Mouse (Mus musculus): ENCODE data around the gene Runx3. TPM values are rescaled to one million over a fixed set of nuclear protein-coding genes. Genes with fewer than 3 reads are reported as not detected.

Gene Runx3
- polyA plus RNA-seq, 1 experiment from 2014 or later = 0.13 TPM

GRCm38 (mm10) chr4:135157329-135157728 lies 36.9 kb downstream of the Runx3 start:
- Histone ChIP-seq H3K4me1 (replicated peaks; ENCODE audit: control insufficient read depth, insufficient read depth) (no peaks in the 10 kb centered on the region), H3K4me2 (replicated peaks; ENCODE audit: low read depth) (no peak overlapping the region), H3K9ac (ENCODE audit: low read length) (no peak overlapping the region), H3K9me3 (ENCODE audit: control insufficient read depth, low read length) (no peaks in the 10 kb centered on the region), H3K4me3 (ENCODE audit: low read depth, low read length) (no peak overlapping the region), H3K27ac (replicated peaks) (no peak overlapping the region), H3K36me3 (ENCODE audit: control insufficient read depth, insufficient read depth, low read length) (no peaks in the 10 kb centered on the region), H3K27me3 (ENCODE audit: control insufficient read depth, insufficient read depth, low read length) (peaks cover 24% of the 10 kb centered on the region; the same call in 1 of the 2 replicates)
- TF ChIP-seq EP300 (optimal IDR thresholded peaks at IDR 0.05) (no peak), CTCF (IDR thresholded peaks at IDR 0.05; ENCODE audit: low read depth) (no peak)
- DNase-seq (ENCODE audit: low spot score) = no peak
- ATAC-seq (ENCODE audit: low FRiP score, low TSS enrichment) = no peak
- 22% methylated on average over 6 of the region's 6 CpGs for WGBS

GRCm38 (mm10) chr4:135158724-135159409 lies 38.4 kb downstream of the Runx3 start:
- Histone ChIP-seq H3K27ac (replicated peaks) (no peak overlapping the region), H3K4me3 (ENCODE audit: low read depth, low read length) (no peak overlapping the region), H3K27me3 (ENCODE audit: control insufficient read depth, insufficient read depth, low read length) (peaks cover 24% of the 10 kb centered on the region; the same call in 1 of the 2 replicates), H3K9ac (ENCODE audit: low read length) (no peak overlapping the region), H3K4me2 (replicated peaks; ENCODE audit: low read depth) (no peak overlapping the region), H3K36me3 (ENCODE audit: control insufficient read depth, insufficient read depth, low read length) (no peaks in the 10 kb centered on the region), H3K9me3 (ENCODE audit: control insufficient read depth, low read length) (no peaks in the 10 kb centered on the region), H3K4me1 (replicated peaks; ENCODE audit: control insufficient read depth, insufficient read depth) (no peaks in the 10 kb centered on the region)
- TF ChIP-seq EP300 (optimal IDR thresholded peaks at IDR 0.05) (no peak), CTCF (IDR thresholded peaks at IDR 0.05; ENCODE audit: low read depth) (no peak)
- ATAC-seq (ENCODE audit: low FRiP score, low TSS enrichment) (peak; percentile 39), DNase-seq (ENCODE audit: low spot score) (peak; percentile 31)
- 17% methylated on average over 8 of the region's 9 CpGs for WGBS

- Histone ChIP-seq H3K36me3 (ENCODE audit: control insufficient read depth, insufficient read depth, low read length) (no peaks in the 10 kb centered on the region), H3K4me3 (ENCODE audit: low read depth, low read length) (no peak overlapping the region), H3K9me3 (ENCODE audit: control insufficient read depth, low read length) (no peaks in the 10 kb centered on the region), H3K27ac (replicated peaks) (no peak overlapping the region), H3K9ac (ENCODE audit: low read length) (no peak overlapping the region), H3K4me2 (replicated peaks; ENCODE audit: low read depth) (no peak overlapping the region), H3K4me1 (replicated peaks; ENCODE audit: control insufficient read depth, insufficient read depth) (no peaks in the 10 kb centered on the region), H3K27me3 (ENCODE audit: control insufficient read depth, insufficient read depth, low read length) (peaks cover 24% of the 10 kb centered on the region; the same call in 1 of the 2 replicates)
- ATAC-seq (ENCODE audit: low FRiP score, low TSS enrichment) (no peak), DNase-seq (ENCODE audit: low spot score) (no peak)
- no peak for TF ChIP-seq EP300 (optimal IDR thresholded peaks at IDR 0.05)
- no peak for TF ChIP-seq CTCF (IDR thresholded peaks at IDR 0.05; ENCODE audit: low read depth)
- 54% methylated on average over 2 of the region's 2 CpGs for WGBS
Measured at GRCm38 (mm10) chr4:135159663-135160062, 39.2 kb downstream of the Runx3 start.

DNA sequence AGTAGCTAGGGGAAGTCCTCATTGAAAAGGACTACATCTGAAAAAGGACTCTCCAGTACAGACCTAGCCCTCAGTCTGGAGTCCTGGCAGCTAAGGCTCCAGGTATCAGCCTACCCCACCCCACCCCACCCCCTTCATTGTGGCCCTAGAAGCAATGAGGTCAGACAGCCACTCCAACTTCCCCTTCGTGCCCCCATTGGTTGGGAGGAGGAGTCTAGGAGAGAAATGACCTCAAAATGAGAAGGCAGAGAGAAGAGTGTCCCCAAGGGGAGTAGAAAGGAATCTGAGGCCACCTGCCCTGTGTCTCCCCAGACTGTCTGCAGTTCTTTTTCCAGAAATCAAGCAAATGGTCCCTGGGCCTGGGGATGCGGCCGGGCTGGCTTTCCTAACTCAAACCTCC lies 39.7 kb downstream of the Runx3 start:
- no peaks in the 10 kb centered on the region for H3K4me1 ChIP-seq (replicated peaks; ENCODE audit: control insufficient read depth, insufficient read depth)
- WGBS = 85% methylated on average over 3 of the region's 3 CpGs
- no peak overlapping the region for H3K27ac ChIP-seq (replicated peaks)
- ATAC-seq (ENCODE audit: low FRiP score, low TSS enrichment) = no peak
- H3K4me3 ChIP-seq (ENCODE audit: low read depth, low read length) = no peak overlapping the region
- H3K27me3 ChIP-seq (ENCODE audit: control insufficient read depth, insufficient read depth, low read length) = peaks cover 22% of the 10 kb centered on the region; the same call in 1 of the 2 replicates
- H3K9ac ChIP-seq (ENCODE audit: low read length) = no peak overlapping the region
- no peak overlapping the region for H3K4me2 ChIP-seq (replicated peaks; ENCODE audit: low read depth)
- H3K36me3 ChIP-seq (ENCODE audit: control insufficient read depth, insufficient read depth, low read length) = no peaks in the 10 kb centered on the region
- TF ChIP-seq EP300 (optimal IDR thresholded peaks at IDR 0.05) = no peak
- no peak for TF ChIP-seq CTCF (IDR thresholded peaks at IDR 0.05; ENCODE audit: low read depth)
- no peaks in the 10 kb centered on the region for H3K9me3 ChIP-seq (ENCODE audit: control insufficient read depth, low read length)
- no peak for DNase-seq (ENCODE audit: low spot score)

DNA sequence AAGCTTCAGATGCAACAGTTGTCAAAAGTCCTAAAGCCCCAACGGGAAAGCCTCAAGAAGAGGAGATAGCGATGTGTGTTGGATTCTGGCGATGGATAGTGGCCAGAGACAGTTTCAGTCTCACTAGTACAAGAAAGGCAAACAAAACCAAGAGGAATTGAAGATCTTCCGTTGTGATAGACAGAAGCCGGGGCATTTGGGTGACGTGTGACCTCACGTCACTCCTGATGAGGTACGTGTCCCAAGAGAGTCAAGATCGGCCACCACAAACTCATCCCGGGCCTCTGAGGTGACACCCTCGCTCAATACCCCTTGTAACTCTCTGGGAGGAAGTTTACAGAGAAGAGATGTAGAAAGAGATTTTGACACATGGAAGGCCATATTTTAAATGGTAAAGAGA lies 41.0 kb downstream of the Runx3 start:
- no peak for ATAC-seq (ENCODE audit: low FRiP score, low TSS enrichment)
- WGBS = 83% methylated on average over 11 of the region's 11 CpGs
- H3K27me3 ChIP-seq (ENCODE audit: control insufficient read depth, insufficient read depth, low read length) = peaks cover 16% of the 10 kb centered on the region; the same call in 1 of the 2 replicates
- no peak overlapping the region for H3K4me2 ChIP-seq (replicated peaks; ENCODE audit: low read depth)
- H3K4me1 ChIP-seq (replicated peaks; ENCODE audit: control insufficient read depth, insufficient read depth) = no peaks in the 10 kb centered on the region
- no peak for TF ChIP-seq EP300 (optimal IDR thresholded peaks at IDR 0.05)
- no peak for TF ChIP-seq CTCF (IDR thresholded peaks at IDR 0.05; ENCODE audit: low read depth)
- no peaks in the 10 kb centered on the region for H3K36me3 ChIP-seq (ENCODE audit: control insufficient read depth, insufficient read depth, low read length)
- H3K9ac ChIP-seq (ENCODE audit: low read length) = no peak overlapping the region
- H3K4me3 ChIP-seq (ENCODE audit: low read depth, low read length) = no peak overlapping the region
- DNase-seq (ENCODE audit: low spot score) = no peak
- H3K9me3 ChIP-seq (ENCODE audit: control insufficient read depth, low read length) = no peaks in the 10 kb centered on the region
- H3K27ac ChIP-seq (replicated peaks) = no peak overlapping the region

GRCm38 (mm10) chr4:135165761-135166160 lies 45.3 kb downstream of the Runx3 start:
- WGBS = 66% methylated on average over 6 of the region's 6 CpGs
- H3K9me3 ChIP-seq (ENCODE audit: control insufficient read depth, low read length) = no peaks in the 10 kb centered on the region
- H3K27ac ChIP-seq (replicated peaks) = no peak overlapping the region
- no peak overlapping the region for H3K4me2 ChIP-seq (replicated peaks; ENCODE audit: low read depth)
- no peaks in the 10 kb centered on the region; the same call in 1 of the 2 replicates for H3K4me1 ChIP-seq (replicated peaks; ENCODE audit: control insufficient read depth, insufficient read depth)
- H3K36me3 ChIP-seq (ENCODE audit: control insufficient read depth, insufficient read depth, low read length) = no peaks in the 10 kb centered on the region
- TF ChIP-seq EP300 (optimal IDR thresholded peaks at IDR 0.05) (no peak), CTCF (IDR thresholded peaks at IDR 0.05; ENCODE audit: low read depth) (no peak)
- no peak for DNase-seq (ENCODE audit: low spot score)
- no peak overlapping the region for H3K9ac ChIP-seq (ENCODE audit: low read length)
- H3K27me3 ChIP-seq (ENCODE audit: control insufficient read depth, insufficient read depth, low read length) = no peaks in the 10 kb centered on the region
- no peak overlapping the region for H3K4me3 ChIP-seq (ENCODE audit: low read depth, low read length)
- ATAC-seq (ENCODE audit: low FRiP score, low TSS enrichment) = no peak

Measured in stomach, postnatal 0 days (tissue).